Mouse (Mus musculus) heart, postnatal 0 days (tissue): ENCODE measurements around the gene Otulinl.

Experiments used
- CTCF ChIP-seq: IDR thresholded peaks from 2 replicates; pipeline ENCODE4 v1.5.1; 2016; ENCODE audit warnings: antibody characterized with exemption, control low read depth, low read depth
- EP300 ChIP-seq: IDR thresholded peaks from 2 replicates; pipeline ENCODE4 v1.6.1; 2016; ENCODE audit warnings: antibody characterized with exemption, low read depth

GRCm38 (mm10) chr15:27623286-27623685, 58.1 kb downstream of the Otulinl start:
- TF ChIP-seq CTCF (no peak), EP300 (no peak)
